Mouse (Mus musculus): ENCODE results near the gene Ndst2. TPM values are rescaled to one million over a fixed set of nuclear protein-coding genes. Genes with fewer than 3 reads are reported as not detected.

Ndst2 gene
- total RNA-seq, 2 experiments from 2014 or later, result 4.9 to 7.3 TPM

DNA sequence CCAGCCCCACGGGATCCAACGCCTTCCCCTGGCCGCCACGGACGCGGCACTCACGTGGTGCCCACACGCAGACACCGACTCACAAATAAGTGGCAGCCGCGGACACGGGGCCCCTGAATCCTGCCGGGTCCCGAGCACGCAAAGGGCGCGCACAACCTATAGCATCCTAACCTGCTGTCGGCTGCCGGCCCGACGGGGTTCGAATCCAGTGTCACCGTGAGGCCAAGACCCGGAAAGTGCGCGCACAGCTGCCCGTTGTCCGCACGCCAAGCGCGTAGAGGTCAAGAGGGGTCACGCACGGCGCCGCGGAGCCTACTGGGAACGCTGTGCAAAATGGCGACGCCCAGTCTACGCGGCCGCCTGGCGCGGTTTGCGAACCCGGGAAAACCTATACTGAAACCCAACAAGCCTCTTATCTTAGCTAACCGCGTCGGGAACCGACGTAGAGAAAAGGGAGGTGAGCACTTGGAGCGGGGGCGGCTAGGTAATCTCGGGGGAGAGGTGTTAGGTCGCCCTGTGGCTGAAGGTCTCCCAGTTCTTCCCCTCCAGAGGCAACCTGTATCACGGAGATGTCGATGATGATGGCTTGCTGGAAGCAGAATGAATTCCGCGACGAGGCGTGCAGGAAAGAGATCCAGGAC lies 31.5 kb downstream of the Ndst2 start, which contains the start of gene Chchd1:
Chchd1 (plus strand) TSS at position 266 of the 641 bp plus-strand sequence.
- intact Hi-C loops (cut with DNase I), result no loop called here
- DNase-seq, result peak; percentile 85 to 91

DNA sequence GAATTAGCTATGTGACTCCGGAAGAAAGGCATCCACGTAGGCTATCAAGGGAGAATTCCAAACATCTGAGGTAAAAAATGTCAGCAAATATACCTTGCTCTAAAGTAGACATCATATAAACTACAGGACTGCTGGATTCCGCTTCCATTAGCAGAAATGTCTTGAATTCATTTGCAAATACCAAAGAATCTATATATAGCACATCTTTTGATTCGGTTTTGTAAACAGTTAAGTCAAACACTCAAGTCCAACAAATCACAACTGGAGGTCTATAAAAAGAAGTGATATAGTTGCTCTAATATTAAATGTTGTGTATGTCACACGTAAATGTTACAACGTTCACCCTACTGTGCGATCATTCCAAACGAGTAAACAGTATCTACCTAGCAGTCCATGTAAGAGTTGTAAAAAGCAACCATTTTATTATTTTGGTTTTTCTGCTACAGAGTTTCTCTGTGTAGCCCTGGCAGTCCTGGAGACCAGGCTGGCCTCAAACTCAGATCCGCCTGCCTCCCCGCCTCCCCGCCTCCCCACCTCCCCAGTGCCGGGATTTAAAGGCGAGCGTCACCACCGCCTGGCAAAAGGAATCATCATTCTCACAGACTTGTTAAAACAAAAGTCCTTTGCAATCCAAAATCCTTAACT lies 32.1 kb downstream of the Ndst2 start:
- no peak for DNase-seq
- intact Hi-C loops (cut with DNase I), result no loop called here

DNA sequence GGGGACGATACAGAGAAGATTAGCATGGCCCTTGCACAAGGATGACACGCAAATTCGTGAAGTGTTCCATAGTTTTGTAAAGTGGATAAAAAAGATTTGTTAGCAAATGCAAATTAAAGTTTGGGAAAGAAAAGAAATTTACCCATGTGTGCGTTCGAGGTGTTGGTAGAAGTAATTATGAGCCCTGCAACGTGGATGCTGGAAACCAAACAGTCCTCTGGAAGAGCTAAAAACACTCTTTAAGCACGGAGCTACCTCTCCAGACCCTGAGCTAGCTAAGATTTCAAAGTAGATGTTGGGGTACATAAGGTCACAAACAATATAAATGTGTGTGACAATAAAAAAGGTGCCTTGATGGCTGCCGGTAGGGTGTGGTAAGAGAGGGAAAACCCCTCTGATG lies 32.8 kb downstream of the Ndst2 start:
- no peak for DNase-seq
- intact Hi-C loops (cut with DNase I), result no loop called here

DNA sequence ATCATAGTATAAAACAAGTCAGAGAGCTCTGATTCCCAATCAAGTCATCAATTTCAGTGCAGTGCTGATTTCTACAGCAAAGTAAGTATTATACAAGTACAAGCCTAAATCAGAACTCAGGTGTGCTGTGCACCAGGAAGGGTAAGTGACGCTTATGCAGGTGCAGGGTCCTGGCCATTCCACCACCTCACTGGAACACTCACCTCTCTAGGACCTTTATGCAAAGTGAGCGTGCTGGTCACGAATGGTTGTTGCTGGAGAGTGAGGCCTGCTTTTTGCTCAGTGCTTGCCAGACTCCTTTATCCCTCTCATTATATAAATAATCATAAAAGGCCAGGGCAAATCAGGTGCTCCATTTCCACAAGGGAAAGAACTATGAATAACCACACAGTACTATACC lies 34.0 kb downstream of the Ndst2 start:
- intact Hi-C loops (cut with DNase I), result no loop called here
- DNase-seq, result no peak

DNA sequence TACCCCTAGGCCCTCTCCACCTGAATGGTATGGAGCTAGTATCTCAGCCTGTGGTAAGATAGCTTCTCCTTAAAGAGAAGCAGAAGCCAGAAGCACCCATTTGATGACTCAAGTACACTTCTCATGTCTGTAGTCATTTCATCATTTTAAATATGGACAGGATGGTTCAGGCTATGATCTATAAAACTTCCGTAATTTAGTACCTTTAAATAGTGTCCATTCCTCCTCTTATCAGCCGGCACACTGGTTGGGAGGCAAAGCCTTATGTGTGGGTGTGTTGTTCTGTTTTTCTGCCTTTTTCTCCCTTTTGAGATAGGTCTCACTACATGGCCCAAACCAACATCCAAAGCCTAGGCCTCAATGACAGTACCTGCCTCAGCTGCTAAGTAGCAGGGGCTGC lies 35.8 kb downstream of the Ndst2 start:
- DNase-seq, result no peak

DNA sequence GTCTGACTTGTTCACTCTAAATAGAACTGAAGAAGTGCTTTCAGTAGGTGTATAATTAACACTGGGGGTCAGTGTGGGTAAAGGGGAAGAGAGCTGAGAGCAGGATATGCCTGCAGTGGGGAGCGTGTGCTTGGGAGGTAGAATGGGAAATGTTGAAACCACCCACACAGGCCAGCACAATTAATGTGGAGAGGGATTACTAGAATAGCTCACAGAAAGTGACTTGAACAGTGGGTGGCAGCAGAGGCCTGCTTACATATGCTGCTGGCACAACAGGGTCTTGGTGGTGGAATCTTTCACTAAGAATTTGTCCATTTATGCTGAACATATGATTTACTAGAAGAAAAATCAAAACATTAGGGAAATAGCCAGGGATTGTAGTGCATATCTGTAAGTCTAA lies 37.4 kb downstream of the Ndst2 start:
- DNase-seq, result no peak
- intact Hi-C loops (cut with DNase I), result no loop called here

More for the DNA sequence above, 35.8 kb downstream of the Ndst2 start:
- intact Hi-C loops (cut with DNase I), result no loop called here

DNA sequence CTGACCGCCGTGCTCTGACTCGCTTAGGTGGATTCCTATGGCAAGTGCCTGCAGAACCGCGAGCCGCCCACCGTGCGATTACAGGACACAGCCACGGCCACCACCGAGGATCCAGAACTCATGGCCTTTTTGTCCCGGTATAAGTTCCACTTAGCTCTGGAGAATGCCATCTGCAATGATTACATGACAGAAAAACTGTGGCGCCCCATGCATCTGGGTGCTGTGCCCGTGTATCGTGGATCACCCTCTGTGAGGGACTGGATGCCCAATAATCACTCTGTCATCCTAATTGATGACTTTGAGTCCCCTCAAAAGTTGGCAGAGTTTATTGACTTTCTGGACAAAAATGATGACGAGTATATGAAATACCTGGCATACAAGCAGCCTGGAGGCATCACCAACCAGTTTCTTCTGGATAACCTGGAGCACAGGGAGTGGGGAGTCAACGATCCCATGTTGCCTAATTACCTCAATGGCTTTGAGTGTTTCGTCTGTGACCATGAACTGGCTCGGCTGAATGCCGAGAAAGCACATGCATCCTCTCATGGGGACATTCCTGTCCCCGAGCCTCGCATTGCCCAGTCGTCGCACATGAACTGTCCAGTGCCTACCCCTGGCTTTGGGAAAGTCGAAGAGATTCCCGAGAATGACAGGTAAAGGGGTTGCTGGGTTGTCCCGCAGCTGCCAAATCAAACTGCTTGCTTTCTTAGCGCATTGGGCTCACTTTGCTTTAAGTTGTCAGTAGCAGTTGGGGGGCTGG lies 38.4 kb downstream of the Ndst2 start:
- intact Hi-C loops (cut with DNase I), result no loop called here
- no peak for DNase-seq

DNA sequence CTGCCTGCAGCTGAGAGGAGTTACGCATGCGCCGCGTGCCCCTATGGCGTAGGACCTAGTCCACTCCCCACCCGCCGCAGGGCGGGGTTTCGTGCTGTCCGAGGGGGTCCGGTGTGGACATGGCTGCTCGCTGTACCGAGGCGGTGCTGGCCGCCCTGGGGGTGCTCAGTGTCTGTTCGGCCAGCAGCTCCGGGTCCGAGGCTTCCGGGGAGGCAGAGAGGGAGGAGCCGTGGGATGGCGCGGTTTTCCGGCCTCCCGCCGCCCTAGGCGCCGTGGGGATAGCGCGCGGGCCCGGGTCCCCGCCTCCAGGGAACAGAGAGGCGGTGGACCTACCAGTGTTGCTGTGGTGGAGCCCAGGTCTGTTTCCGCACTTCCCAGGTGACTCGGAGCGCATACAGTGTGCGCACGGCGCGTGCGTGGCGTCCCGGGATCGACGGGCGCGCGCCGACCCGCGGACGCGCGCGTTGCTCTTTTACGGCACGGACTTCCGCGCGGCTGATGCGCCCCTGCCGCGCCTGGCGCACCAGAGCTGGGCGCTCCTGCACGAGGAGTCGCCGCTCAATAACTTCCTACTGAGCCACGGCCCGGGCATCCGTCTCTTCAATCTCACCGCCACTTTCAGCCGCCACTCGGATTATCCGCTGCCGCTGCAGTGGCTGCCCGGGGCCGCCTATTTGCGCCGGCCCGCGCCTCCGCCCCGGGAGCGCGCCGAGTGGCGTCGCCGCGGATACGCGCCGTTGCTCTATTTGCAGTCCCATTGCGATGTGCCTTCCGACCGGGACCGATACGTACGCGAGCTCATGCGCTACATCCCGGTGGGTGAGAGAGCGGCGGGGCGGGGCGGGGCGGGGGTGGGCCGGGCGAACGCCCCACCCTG lies 39.2 kb downstream of the Ndst2 start, which contains the start of gene Fut11:
Fut11 (plus strand) TSS at position 85 of the 877 bp plus-strand sequence.
- peak; percentile 74 to 83 for DNase-seq
- intact Hi-C loops (cut with DNase I), result no loop called here

DNA sequence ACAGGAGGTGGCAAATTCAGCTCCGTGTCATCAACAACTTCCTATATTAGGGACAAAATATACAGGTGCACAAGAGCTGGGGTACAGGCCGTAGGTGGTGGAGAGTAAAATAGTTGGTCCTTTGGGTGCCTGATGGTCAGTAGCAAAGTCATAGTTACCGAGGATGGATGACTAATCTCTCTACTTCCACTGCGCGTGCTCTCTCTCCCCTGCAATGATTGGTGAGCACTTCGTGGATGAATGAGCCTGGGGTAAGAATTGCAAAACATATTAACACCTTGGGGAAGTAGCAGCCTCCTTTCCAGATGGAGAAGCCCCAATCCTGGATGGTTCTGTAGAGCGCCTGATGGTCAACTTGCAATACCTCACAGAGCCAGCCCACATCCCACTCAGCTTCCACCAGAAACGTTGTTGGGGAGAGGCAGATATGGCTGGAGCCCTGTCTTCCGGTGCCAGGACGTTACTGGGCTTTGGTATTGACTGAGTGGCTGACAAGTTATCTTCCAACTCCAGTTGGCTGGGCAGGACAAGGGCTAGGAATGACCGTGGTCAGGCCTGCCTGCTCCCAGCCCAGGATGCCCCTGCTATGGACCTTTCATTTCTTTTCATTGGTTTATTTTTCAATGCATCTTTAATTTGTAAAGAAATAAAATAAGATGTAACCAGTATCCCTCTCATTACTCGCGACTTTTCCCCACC lies 40.0 kb downstream of the Ndst2 start:
- DNase-seq, result no peak
- intact Hi-C loops (cut with DNase I), result no loop called here

DNA sequence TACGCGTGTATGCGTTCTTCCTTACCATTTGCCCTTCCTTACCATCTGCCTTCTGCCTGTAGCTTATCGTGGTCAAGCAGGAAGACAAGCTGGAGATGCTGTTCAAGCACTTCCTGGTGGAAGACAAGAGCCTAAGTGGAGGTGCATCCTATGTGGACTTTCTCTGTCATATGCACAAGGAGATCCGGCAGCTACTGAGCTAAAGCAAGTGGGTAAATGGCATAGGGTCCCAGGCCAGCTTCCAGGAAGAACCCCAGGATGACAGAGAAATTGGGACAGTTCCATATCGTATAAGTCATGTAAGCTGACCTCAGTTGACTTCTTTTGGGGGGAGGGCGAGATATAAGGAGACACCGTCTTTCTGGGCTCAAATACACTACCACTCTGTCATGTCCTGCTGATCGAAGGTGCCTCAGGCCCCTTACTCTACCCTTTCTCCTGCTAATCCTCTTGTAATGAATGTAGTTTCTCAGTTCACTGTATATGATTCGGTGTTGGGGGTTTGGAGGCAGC lies 40.7 kb downstream of the Ndst2 start:
- no peak for DNase-seq
- intact Hi-C loops (cut with DNase I), result no loop called here

DNA sequence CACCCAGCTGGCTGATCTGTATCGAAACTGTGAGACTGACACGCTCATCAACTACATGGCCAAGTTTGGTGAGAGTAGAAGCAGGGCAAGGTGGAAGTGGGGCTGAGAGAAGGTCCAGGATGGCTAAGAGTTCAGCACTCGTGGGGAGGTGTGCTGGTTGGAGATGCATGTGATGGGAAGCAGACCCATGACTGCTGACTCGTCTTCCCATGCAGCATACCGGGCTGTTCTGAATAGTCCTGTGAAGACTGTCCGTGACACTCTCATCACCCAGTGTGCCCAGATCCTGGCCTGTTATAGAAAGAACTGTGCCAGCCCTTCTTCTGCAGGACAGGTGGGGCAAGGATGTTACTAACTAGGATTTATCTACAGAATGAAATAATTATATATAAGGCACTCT lies 42.6 kb downstream of the Ndst2 start:
- intact Hi-C loops (cut with DNase I), result no loop called here
- DNase-seq, result no peak

DNA sequence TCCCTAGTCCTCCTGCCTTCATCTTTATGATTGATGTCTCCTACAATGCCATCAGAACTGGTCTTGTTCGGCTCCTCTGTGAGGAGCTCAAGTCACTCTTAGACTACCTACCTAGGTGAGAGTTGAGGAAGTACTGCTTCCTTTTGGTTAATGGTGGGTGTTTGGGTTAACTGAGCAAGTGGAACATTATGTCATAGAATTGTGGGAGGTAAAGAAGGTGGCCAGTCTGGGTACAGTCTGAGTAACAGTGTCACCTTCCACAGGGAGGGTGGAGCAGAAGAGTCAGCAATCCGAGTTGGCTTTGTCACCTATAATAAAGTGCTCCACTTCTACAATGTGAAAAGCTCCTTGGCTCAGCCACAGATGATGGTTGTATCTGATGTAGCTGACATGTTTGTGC lies 45.4 kb downstream of the Ndst2 start:
- intact Hi-C loops (cut with DNase I), result no loop called here
- DNase-seq, result no peak

DNA sequence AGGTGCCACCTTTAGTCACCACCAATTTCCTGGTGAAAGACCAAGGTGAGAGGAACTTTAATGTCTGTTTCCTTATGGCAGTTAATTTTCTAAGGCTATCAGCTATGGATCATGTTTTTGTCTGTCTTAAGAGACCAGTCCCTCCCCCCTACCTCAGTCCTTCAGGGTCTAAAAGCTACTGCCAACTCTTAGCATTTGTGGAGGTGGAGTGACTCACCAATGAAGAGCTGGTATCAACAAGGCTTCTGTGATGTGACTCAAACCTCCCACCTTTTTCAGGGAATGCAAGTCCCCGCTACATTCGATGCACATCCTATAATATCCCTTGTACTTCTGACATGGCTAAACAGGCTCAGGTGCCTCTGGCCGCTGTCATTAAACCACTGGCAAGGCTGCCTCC lies 47.8 kb downstream of the Ndst2 start:
- intact Hi-C loops (cut with DNase I), result no loop called here

DNA sequence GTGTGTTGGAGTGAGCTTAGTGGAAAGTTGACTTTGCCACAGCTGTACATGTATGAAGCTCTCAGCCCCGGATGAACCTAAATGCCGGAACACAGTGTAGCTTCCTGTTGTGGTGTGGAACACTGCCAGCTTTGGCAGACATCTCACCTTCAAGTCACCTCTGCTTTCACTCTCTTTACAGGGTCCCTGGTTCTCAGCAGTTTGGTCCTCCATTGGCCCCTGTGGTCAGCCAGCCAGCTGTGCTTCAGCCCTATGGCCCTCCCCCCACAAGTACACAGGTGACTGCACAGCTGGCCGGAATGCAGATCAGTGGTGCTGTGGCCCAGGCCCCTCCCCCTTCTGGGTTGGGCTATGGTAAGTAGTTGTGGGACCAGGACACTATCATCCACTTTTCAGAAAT lies 51.9 kb downstream of the Ndst2 start:
- intact Hi-C loops (cut with DNase I), result no loop called here
- no peak for DNase-seq

More for the DNA sequence above, 47.8 kb downstream of the Ndst2 start:
- no peak for DNase-seq

DNA sequence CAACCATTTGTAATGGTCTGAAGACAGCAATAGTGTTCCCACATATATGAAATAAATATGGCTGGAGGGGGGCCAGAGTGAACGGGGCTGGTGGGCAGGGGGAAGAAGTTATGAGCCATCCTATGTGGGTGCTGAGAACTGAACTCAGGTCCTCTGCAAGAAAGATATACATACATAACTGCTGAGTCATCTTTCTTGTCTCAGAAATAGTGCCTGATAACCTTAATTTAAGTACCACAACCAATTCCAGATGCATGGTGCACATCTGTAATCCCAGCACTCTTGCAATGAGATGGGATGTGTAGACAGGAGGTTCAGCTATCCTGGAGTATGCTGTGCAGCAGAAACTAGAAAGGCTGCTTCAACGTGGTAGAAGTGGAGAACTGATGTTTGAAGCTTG lies 52.6 kb downstream of the Ndst2 start:
- no peak for DNase-seq
- intact Hi-C loops (cut with DNase I), result no loop called here

DNA sequence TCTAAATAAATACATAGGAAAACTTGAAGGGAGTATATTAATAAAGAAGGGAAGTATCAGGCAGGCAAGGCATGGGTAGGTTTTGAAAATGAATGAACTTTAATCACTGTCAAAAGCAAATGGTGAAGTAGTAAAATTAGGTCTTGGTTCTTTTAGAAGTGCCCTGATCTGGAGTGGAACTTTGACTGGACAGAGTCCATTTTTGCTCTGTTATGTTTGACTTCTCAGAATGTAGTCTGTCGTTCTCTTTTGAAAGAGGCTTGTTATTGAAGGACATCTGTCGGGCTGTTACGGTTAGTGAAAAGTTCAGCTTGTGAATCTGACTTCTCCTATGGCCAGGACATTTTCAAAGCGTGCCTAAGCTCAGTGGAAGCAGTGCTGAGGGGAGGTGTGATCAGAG lies 56.5 kb downstream of the Ndst2 start:
- no peak for DNase-seq
- intact Hi-C loops (cut with DNase I), result no loop called here

DNA sequence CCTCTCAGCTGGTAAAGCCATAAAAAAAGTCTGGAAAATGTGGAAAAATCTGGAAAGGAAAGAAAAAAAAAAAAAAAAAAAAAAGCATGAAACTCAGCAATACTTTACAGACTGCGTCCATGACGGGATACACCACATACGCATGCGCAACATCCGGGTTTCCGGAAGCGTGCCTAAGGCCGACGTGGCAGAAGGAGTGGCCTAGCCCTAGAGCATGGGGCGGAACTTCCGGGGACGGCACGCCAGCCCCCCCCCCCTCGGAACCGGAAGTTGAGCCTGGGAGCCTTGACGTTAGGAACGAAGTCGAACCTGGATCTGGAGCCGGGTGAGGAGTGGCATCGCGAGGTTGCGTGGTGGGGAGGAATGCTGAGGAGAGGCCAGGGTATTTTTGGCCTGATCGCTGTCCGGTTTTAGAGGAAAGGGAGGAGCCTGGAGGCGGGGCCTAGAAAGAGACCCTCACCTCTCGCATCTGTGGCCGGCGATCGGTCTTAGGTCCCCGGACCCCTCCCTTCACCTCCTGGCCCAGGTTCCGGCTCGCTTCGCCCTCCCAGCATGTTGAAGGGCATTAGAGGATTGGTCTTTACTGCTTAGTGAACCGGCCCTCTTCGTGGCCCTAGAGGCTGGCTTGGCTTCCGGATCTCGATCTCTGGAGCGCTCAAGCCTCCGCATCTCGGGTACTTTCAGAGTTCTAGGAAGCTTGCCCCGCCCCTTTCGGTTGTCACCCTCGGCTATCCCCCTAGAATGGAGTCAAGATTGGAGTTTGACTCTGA lies 60.1 kb downstream of the Ndst2 start, which contains the start of gene Sec24c:
Sec24c (plus strand) TSS at position 245 of the 770 bp plus-strand sequence.
- DNase-seq, result peak; percentile 94 to 99
- intact Hi-C loops (cut with DNase I), result no loop called here

DNA sequence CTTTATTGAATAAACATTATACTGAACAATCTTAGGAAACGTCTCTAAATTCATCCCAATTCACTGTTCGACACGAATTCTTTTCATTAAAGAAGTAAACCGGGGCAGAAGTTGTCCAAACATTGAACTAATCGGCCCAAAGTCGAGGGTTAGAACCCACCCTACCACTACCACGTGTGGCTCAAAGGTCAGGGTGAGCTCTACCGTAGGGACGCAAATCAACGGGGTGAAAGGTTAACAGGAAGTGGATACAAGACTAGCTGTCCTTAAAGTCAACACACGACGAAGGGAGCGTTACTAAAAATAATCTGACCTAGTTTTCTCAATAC lies 60.7 kb downstream of the Ndst2 start:
- no peak for DNase-seq
- intact Hi-C loops (cut with DNase I), result no loop called here

Data from gastrocnemius, postnatal 36 days (tissue).